Mouse (Mus musculus): Measurements from ENCODE around the gene Higd1a.

Gene Higd1a

GRCm38 (mm10) chr9:121880840-121881239 lies 22.7 kb upstream of the Higd1a start:
- DNase-seq (ENCODE audit: low spot score) = peak; percentile 83

GRCm38 (mm10) chr9:121877052-121877740 lies 19.0 kb upstream of the Higd1a start:
- DNase-seq (ENCODE audit: low spot score) = peak; percentile 63

GRCm38 (mm10) chr9:121873578-121873977 lies 15.4 kb upstream of the Higd1a start:
- no peak for DNase-seq (ENCODE audit: low spot score)

DNA sequence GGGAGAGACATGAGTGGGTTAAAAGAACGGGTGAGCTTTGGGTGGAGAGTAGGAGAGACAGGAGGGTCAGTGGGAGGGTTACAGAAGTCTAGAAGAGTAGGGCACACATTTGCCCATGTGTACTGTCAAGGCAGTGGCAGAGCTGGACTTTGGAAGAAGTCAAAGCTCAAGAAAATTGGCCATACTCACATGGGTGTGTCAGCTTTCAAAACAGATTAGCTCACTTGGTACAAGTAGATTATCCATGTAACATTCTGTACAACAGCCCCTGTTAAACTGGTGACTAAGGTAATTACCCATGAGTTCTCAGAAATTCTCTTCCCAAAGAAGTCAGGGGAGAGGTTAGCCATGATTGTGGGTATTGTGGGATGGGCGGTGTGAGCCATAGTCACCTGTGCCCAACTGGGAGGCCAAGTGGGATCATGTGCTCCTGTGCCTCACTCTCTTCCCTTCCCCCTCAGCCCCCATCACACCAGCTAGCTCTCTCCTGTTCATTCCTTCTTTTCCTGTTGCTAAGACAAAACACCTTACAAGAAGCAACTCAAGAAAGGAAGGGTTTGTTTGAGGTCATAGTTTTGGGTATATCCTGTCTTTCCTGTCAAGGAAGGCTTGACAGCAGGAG lies 14.0 kb upstream of the Higd1a start:
- no peak for DNase-seq (ENCODE audit: low spot score)

GRCm38 (mm10) chr9:121869973-121870515 lies 11.9 kb upstream of the Higd1a start:
- DNase-seq (ENCODE audit: low spot score) = no peak

GRCm38 (mm10) chr9:121869432-121869831 lies 11.3 kb upstream of the Higd1a start:
- no peak for DNase-seq (ENCODE audit: low spot score)

GRCm38 (mm10) chr9:121868236-121868635 lies 10.1 kb upstream of the Higd1a start:
- DNase-seq (ENCODE audit: low spot score) = no peak

DNA sequence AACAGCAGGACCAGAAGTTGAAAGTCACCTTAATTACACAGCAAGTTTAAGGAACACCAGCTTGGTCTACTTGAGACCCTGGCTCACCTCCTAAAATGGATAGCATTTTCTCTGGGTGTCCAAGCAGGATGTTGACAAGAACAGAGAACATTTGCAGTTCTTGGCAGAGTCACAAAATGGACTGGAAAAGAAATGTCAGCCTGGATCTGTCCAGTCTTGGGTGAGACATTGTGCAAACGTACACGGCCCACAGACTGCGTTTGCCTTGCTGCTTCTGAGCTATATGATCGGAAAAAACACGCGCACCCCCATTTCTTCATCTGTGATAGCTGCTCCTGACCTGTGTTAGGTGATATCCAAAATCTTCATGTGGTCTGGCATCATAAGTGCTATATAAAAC lies 9.5 kb upstream of the Higd1a start:
- DNase-seq (ENCODE audit: low spot score) = peak; percentile 35

DNA sequence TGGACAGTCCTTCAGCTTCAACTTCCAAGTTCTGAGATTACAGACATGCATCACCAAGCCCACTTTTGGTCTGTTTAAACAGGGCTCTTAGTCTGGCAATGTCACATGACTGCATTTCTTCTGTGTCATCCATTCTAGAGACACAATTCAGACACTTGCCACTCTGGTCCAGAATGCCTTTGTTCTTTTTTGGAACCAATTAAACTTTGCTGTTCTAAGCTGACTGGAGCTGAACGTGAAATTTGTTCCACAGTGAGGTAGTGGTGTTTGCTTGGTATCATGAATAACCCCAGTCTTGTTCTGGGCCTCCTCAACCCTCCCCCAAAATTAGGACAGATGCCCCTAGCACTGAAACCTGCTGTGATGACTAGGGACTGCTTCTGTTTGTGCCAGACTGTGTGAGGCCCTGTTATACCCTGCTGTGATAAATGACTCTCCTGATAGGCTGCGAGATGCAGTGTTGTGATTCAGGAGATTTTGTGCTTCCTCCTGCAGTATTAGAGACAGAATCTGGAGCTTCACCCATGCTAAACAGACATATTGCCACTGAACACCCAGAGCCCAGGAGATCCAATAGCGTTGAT lies 7.4 kb upstream of the Higd1a start:
- DNase-seq (ENCODE audit: low spot score) = no peak

DNA sequence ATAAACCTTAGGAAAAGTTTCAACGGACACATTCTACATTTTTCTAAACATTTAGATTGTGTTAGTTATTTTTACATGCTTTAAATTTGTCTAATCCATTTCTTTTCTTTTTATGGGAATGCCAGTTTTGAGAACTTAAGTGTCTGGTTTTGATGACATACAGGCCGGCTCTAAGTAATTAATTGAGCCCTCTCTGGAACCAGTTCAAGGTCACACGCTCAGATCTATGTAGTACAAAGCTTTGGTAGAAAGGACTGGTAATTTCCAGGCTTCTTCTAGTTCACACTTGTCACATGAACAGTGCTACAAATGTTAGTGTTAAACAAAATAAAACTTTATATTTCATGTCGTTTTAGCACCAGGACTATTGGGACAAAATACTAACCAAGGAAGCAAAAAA lies 6.7 kb upstream of the Higd1a start:
- no peak for DNase-seq (ENCODE audit: low spot score)

GRCm38 (mm10) chr9:121860921-121861320 lies 2.8 kb upstream of the Higd1a start:
- DNase-seq (ENCODE audit: low spot score) = no peak

GRCm38 (mm10) chr9:121859345-121859744 lies 1.2 kb upstream of the Higd1a start:
- no peak for DNase-seq (ENCODE audit: low spot score)

GRCm38 (mm10) chr9:121857474-121858152 lies 549 bp downstream of the Higd1a start:
- peak; percentile 98 for DNase-seq (ENCODE audit: low spot score)

DNA sequence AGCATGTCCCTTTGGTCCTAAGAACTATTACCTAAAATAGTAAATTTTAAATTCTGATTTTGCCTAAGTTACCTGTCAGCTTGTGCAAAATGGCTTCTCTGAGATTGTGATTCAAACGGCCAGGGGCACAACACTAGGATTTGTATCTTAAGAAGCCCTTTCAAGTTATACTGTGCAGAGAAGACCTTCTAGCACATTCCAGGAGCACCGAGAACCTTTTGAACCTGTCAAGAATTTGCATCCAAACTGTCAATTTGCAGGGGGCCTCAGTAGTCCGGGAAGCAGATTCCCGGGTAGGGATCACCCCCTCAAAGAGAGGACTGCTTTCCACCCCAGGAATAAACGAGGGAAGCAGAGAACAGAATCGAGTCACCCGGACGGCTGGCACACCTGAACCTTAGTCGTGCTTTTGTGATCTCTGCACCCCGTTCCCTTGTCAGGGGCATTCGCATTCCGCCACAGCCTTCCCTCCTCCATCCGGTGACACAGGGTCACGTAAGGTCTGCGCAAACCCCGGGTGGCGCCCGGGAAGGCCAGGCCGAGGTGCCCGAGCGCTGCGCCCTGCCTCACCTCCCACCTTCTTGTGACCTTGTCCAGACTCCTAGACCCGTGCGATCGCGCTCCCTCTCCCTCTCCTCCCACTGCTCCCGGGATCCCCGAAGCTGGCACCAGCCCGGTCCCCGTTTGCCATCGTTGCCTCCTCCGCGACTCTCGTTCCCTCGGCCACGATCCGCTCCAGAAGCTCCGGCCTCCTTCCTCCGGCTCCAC lies 1.3 kb downstream of the Higd1a start:
- DNase-seq (ENCODE audit: low spot score) = peak; percentile 32

- no peak for DNase-seq (ENCODE audit: low spot score)
These were observed 3.9 kb downstream of the Higd1a start for GRCm38 (mm10) chr9:121854246-121854645.

DNA sequence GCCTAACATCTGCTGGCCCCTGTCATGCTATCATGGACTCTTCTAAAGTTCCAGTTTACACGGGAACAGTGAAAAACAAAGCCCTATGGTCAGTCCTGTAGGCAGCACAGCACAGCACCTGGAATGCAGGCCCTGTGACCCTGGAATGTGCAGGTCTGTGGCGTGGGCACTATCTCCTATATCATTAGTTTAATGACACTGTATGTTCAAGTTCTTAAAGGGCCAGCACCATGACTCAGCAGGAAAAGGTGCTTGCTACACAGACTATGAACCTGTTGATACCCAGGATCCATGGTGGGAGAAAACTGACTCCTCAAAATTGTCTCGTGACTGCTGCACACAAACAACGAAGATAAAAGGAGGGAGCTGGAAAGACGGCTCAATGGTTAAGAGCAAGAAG lies 10.3 kb downstream of the Higd1a start:
- no peak for DNase-seq (ENCODE audit: low spot score)

DNA sequence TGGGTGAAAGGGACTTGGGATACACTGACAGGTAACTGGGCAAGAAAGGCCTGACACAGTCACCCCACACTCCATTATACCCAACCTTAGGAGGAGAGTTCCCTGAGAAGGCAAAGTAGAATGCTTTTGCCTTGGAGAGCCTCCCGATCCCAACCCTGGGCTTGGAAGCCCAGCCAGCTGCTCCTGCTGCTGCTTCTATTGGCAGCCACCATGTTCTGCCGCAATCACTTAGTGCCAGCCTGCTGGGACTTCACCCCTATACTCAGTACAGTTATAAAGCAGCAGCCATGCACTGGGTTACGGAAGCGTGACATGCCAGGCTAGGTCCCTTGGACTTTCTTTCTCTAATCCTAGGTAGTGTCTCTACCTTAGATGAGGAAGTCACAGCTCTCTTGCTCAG lies 11.0 kb downstream of the Higd1a start:
- no peak for DNase-seq (ENCODE audit: low spot score)

GRCm38 (mm10) chr9:121846526-121847118 lies 11.5 kb downstream of the Higd1a start:
- no peak for DNase-seq (ENCODE audit: low spot score)

- DNase-seq (ENCODE audit: low spot score) = no peak
These were observed 15.2 kb downstream of the Higd1a start for GRCm38 (mm10) chr9:121842914-121843313.

GRCm38 (mm10) chr9:121839622-121839965 lies 18.6 kb downstream of the Higd1a start:
- no peak for DNase-seq (ENCODE audit: low spot score)

DNA sequence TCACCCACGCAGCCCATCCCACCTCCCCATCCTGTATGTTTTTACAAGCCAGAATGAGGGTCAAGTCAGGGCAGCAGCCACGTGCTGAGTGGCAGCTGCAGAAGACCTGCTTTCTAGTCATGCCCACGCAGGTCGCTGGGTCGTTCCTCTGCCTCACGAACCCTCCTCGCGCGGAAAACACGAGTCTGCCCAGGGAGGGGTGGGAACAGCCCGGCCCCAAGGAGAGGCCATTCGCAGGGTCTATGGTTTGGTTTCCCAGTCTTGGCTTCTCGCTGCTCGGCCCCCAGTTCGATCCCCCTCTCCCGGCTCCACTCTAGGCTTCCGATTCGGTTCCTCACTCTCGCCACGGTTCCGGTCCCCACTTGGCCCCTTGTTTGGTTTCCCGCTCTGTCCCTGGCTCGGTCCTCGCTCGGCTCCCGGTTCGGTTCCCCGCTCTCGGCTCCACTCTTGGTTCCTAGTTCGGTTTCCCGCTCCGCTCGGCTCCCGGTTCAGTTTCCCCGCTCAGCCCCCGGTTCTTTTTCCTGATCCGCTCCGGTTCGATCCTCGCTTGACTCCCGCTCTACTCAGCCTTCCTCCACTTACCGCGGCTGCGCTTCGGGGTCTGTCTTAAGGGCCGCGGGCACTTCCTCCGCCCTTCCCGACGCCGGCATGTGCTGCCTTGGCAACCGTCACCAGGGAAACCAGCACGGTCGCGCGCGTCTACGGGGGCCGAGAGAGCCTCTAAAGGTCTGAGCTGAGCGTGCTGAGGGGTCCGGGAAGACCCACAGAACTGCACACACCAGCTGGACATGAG lies 19.1 kb downstream of the Higd1a start, which contains the start of gene Ccdc13:
TSS of gene Ccdc13 (minus strand) at position 633 of the 793 bp plus-strand sequence.
- DNase-seq (ENCODE audit: low spot score) = peak; percentile 77
